Mouse (Mus musculus) kidney, adult 2 months (tissue): ENCODE results near the gene Fam168a.

Source experiments
- CTCF ChIP-seq: fragments of 200-500 bp; conservative IDR thresholded peaks from 2 replicates; pipeline ENCODE4 v1.5.1; 2011; ENCODE audit warnings: low read depth, mild to moderate bottlenecking, control low read depth, low read length, moderate library complexity, mixed read lengths; ENCODE audit not compliant: insufficient read depth, insufficient read length
- POLR2A ChIP-seq: fragments of 200-500 bp; IDR thresholded peaks from one replicate; pipeline ENCODE4 v1.6.1; 2011; ENCODE audit warnings: low read depth, low read length, control low read depth

DNA sequence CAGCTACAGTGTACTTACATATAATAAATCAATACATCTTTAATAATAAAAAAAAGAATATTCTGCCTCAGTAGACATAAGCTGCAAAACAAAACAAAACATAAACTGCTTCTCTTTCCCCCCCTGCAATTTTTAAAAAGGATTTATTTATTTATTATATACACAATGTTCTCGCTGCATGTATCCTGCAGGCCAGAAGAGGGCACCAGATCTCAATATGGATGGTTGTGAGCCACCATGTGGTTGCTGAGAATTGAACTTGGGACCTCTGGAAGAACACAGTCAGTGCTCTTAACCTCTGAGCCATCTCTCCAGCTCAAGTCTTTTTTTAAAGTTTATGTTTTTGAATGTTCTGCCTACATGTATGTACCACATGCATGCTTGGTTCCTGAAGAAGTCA is 67.8 kb downstream of the Fam168a start:
- TF ChIP-seq CTCF: no peak
- TF ChIP-seq POLR2A: no peak
